In genomic region chr13:100436556-100437163, GRCm38 (mm10) we compare ENCODE assay signal across 6 mouse cellular contexts. TPM values are rescaled to one million over a fixed set of nuclear protein-coding genes. Genes with fewer than 3 reads are reported as not detected.
"Had no signal": no experiment of that assay in that cellular context is flagged by ENCODE, and none has a peak within 500 bp of the region (broad histone marks: within the 10 kb centered on the region; RNA-seq: fewer than 3 reads in every experiment).

No protein-coding gene starts in this region.

RNA-seq across cellular contexts. Expression of gene Naip1, which starts 16.0 kb away (rescaled TPM):
- total RNA-seq: midbrain, postnatal 0 days had no signal
- polyA plus RNA-seq: lung, embryonic 14.5 days; lung, embryonic 16.5 days; midbrain, embryonic 11.5 days; midbrain, embryonic 13.5 days; neural tube, embryonic 11.5 days had no signal
